Mouse (Mus musculus) heart, embryonic 13.5 days (tissue): ENCODE results near the gene Dgkz. TPM values are rescaled to one million over a fixed set of nuclear protein-coding genes. Genes with fewer than 3 reads are reported as not detected.

Experiments
- ATAC-seq: fragments of 200-750 bp; cut with Nextera tagmentation; 2 replicates; pipeline ENCODE4 v1.8.0; 2017; ENCODE audit warnings: moderate TSS enrichment; ENCODE audit not compliant: insufficient number of reproducible peaks, low FRiP score, low TSS enrichment; ENCODE audit errors: extremely low read depth
- H3K27ac ChIP-seq: fragments of 300-500 bp; sonication (generic); replicated peaks from 2 replicates; pipeline ENCODE4 v1.5.1; 2015; ENCODE audit warnings: moderate library complexity, mild to moderate bottlenecking, inconsistent platforms
- H3K27me3 ChIP-seq: fragments of 300-500 bp; sonication (generic); replicated peaks from 2 replicates; pipeline ENCODE4 v1.6.1; 2015; ENCODE audit warnings: mild to moderate bottlenecking, inconsistent platforms
- H3K36me3 ChIP-seq: fragments of 300-500 bp; sonication (generic); 2 replicates; pipeline ENCODE4 v1.6.1; 2015; ENCODE audit warnings: mild to moderate bottlenecking, inconsistent platforms
- H3K4me1 ChIP-seq: fragments of 300-500 bp; sonication (generic); 2 replicates; pipeline ENCODE4 v1.6.1; 2015; ENCODE audit warnings: inconsistent platforms
- H3K4me2 ChIP-seq: fragments of 300-500 bp; sonication (generic); 2 replicates; pipeline ENCODE4 v1.6.1; 2015; ENCODE audit warnings: inconsistent platforms, mild to moderate bottlenecking, moderate library complexity
- H3K4me3 ChIP-seq: fragments of 300-500 bp; sonication (generic); 2 replicates; pipeline ENCODE4 v1.5.1; 2015; ENCODE audit warnings: moderate library complexity, mild to moderate bottlenecking, inconsistent platforms
- H3K9ac ChIP-seq: fragments of 300-500 bp; sonication (generic); 2 replicates; pipeline ENCODE4 v1.6.1; 2015; ENCODE audit warnings: inconsistent platforms, mild to moderate bottlenecking, moderate library complexity
- H3K9me3 ChIP-seq: fragments of 300-500 bp; sonication (generic); 2 replicates; pipeline ENCODE4 v1.6.1; 2016; ENCODE audit warnings: inconsistent platforms
- WGBS: fragments of 180-500 bp; shearing (Covaris S2); methylation state at CpG from one replicate; pipeline ENCODE4 v1.1.7; 2015; ENCODE audit warnings: mixed read lengths; 5-methylcytosine and 5-hydroxymethylcytosine counted together
- polyA plus RNA-seq: library from polyadenylated mRNA; unstranded; fragments of >200 nt; fragmentation: Nextera tagmentation; extraction: Ambion mirVana; gene quantifications from 2 replicates; pipeline ENCODE4 v1.2.1, GENCODE M21; 2015

Gene Dgkz
- polyA plus RNA-seq, 1 experiment from 2014 or later: 43.4 TPM

GRCm38 (mm10) chr2:91932737-91933350 lies 42.8 kb downstream of the Dgkz start:
- Histone ChIP-seq H3K4me3 (peak overlapping the region; percentile 64), H3K27ac (peak overlapping the region; percentile 93), H3K4me1 (peaks cover 65% of the 10 kb centered on the region), H3K9ac (peak overlapping the region; percentile 91), H3K9me3 (no peaks in the 10 kb centered on the region), H3K27me3 (peaks cover 8% of the 10 kb centered on the region), H3K4me2 (peak overlapping the region; percentile 81), H3K36me3 (peaks cover 59% of the 10 kb centered on the region)
- ATAC-seq: peak; percentile 1; the same call in 1 of the 2 replicates
- WGBS: 12% methylated on average over 6 of the region's 6 CpGs

GRCm38 (mm10) chr2:91932160-91932711 lies 43.4 kb downstream of the Dgkz start, which contains the start of gene Mdk:
TSS of gene Mdk (minus strand) at chr2:91932297.
- Histone ChIP-seq H3K4me1 (peaks cover 65% of the 10 kb centered on the region), H3K27ac (peak within 1 kb of the TSS; percentile 93), H3K9ac (peak within 1 kb of the TSS; percentile 91), H3K4me3 (peak within 1 kb of the TSS; percentile 64), H3K9me3 (no peaks in the 10 kb centered on the region), H3K27me3 (peaks cover 12% of the 10 kb centered on the region), H3K36me3 (peaks cover 53% of the 10 kb centered on the region), H3K4me2 (peak within 1 kb of the TSS; percentile 81)
- WGBS: 8% methylated on average over 16 of the region's 16 CpGs
- peak; percentile 19; the same call in 1 of the 2 replicates for ATAC-seq

- H3K9me3 ChIP-seq: no peaks in the 10 kb centered on the region
- H3K4me3 ChIP-seq: peak overlapping the region; percentile 64
- H3K36me3 ChIP-seq: peaks cover 46% of the 10 kb centered on the region
- H3K4me2 ChIP-seq: peak overlapping the region; percentile 81
- peaks cover 65% of the 10 kb centered on the region for H3K4me1 ChIP-seq
- peak overlapping the region; percentile 91 for H3K9ac ChIP-seq
- peak overlapping the region; percentile 93 for H3K27ac ChIP-seq
- 2% methylated on average over 49 of the region's 50 CpGs for WGBS
- H3K27me3 ChIP-seq: peaks cover 16% of the 10 kb centered on the region
- peak; percentile 62 for ATAC-seq
Observed at GRCm38 (mm10) chr2:91931328-91932159, 44.1 kb downstream of the Dgkz start.

GRCm38 (mm10) chr2:91930761-91931291 lies 44.8 kb downstream of the Dgkz start:
- 3% methylated on average over 23 of the region's 23 CpGs for WGBS
- Histone ChIP-seq H3K27ac (peak overlapping the region; percentile 93), H3K4me2 (peak overlapping the region; percentile 81), H3K36me3 (peaks cover 39% of the 10 kb centered on the region), H3K4me1 (peaks cover 65% of the 10 kb centered on the region), H3K9ac (peak overlapping the region; percentile 91), H3K27me3 (peaks cover 23% of the 10 kb centered on the region), H3K4me3 (peak overlapping the region; percentile 64), H3K9me3 (no peaks in the 10 kb centered on the region)
- no peak for ATAC-seq

GRCm38 (mm10) chr2:91929936-91930335 lies 45.7 kb downstream of the Dgkz start:
- 13% methylated on average over 12 of the region's 12 CpGs for WGBS

GRCm38 (mm10) chr2:91929455-91929854 lies 46.2 kb downstream of the Dgkz start:
- H3K9me3 ChIP-seq: no peaks in the 10 kb centered on the region
- H3K27ac ChIP-seq: no peak overlapping the region
- H3K27me3 ChIP-seq: peaks cover 36% of the 10 kb centered on the region
- H3K4me3 ChIP-seq: peak overlapping the region; percentile 64
- peak overlapping the region; percentile 91; the same call in 1 of the 2 replicates for H3K9ac ChIP-seq
- WGBS: 63% methylated on average over 3 of the region's 3 CpGs
- ATAC-seq: no peak
- peaks cover 25% of the 10 kb centered on the region for H3K36me3 ChIP-seq
- peak overlapping the region; percentile 81 for H3K4me2 ChIP-seq
- peaks cover 57% of the 10 kb centered on the region for H3K4me1 ChIP-seq

More at GRCm38 (mm10) chr2:91929936-91930335, 45.7 kb downstream of the Dgkz start:
- H3K4me3 ChIP-seq: peak overlapping the region; percentile 64
- H3K4me1 ChIP-seq: peaks cover 62% of the 10 kb centered on the region
- no peak for ATAC-seq
- H3K27ac ChIP-seq: peak overlapping the region; percentile 93; the same call in 1 of the 2 replicates
- peaks cover 32% of the 10 kb centered on the region for H3K27me3 ChIP-seq
- H3K4me2 ChIP-seq: peak overlapping the region; percentile 81
- peaks cover 30% of the 10 kb centered on the region for H3K36me3 ChIP-seq
- H3K9me3 ChIP-seq: no peaks in the 10 kb centered on the region
- peak overlapping the region; percentile 91 for H3K9ac ChIP-seq

- Histone ChIP-seq H3K9ac (no peak overlapping the region), H3K27me3 (peaks cover 42% of the 10 kb centered on the region), H3K4me2 (peak overlapping the region; percentile 61), H3K27ac (no peak overlapping the region), H3K36me3 (peaks cover 18% of the 10 kb centered on the region), H3K4me1 (peaks cover 52% of the 10 kb centered on the region), H3K9me3 (no peaks in the 10 kb centered on the region), H3K4me3 (peak overlapping the region; percentile 30)
- ATAC-seq: no peak
- WGBS: 68% methylated on average over 23 of the region's 23 CpGs
Observed at GRCm38 (mm10) chr2:91928534-91929350, 46.9 kb downstream of the Dgkz start.

- no peak overlapping the region for H3K27ac ChIP-seq
- H3K9ac ChIP-seq: 0 out of 2 replicates have a peak overlapping the region, but pooled peaks have one; percentile 40
- H3K4me1 ChIP-seq: peaks cover 52% of the 10 kb centered on the region
- peak overlapping the region; percentile 30 for H3K4me3 ChIP-seq
- 32% methylated on average over 34 of the region's 34 CpGs for WGBS
- peaks cover 11% of the 10 kb centered on the region; the same call in 1 of the 2 replicates for H3K36me3 ChIP-seq
- H3K27me3 ChIP-seq: peaks cover 49% of the 10 kb centered on the region
- H3K9me3 ChIP-seq: no peaks in the 10 kb centered on the region
- H3K4me2 ChIP-seq: peak overlapping the region; percentile 61
- no peak for ATAC-seq
Observed at GRCm38 (mm10) chr2:91927826-91928533, 47.7 kb downstream of the Dgkz start.

- peak within 1 kb of the TSS; percentile 61 for H3K4me2 ChIP-seq
- peaks cover 52% of the 10 kb centered on the region for H3K4me1 ChIP-seq
- H3K4me3 ChIP-seq: peak within 1 kb of the TSS; percentile 30
- H3K9me3 ChIP-seq: no peaks in the 10 kb centered on the region
- 86% methylated on average over 3 of the region's 3 CpGs for WGBS
- peaks cover 9% of the 10 kb centered on the region; the same call in 1 of the 2 replicates for H3K36me3 ChIP-seq
- no peak for ATAC-seq
- H3K27me3 ChIP-seq: peaks cover 60% of the 10 kb centered on the region
- no peak within 1 kb of the TSS for H3K27ac ChIP-seq
- H3K9ac ChIP-seq: 0 out of 2 replicates have a peak within 1 kb of the TSS, but pooled peaks have one; percentile 40
Observed at GRCm38 (mm10) chr2:91926949-91927348, 48.7 kb downstream of the Dgkz start, which contains the start of gene Chrm4. TSS of gene Chrm4 (plus strand) at chr2:91927249.

- Histone ChIP-seq H3K4me3 (no peak overlapping the region), H3K4me2 (no peak overlapping the region), H3K36me3 (peaks cover 9% of the 10 kb centered on the region; the same call in 1 of the 2 replicates), H3K27ac (no peak overlapping the region), H3K9ac (no peak overlapping the region), H3K27me3 (peaks cover 75% of the 10 kb centered on the region), H3K9me3 (no peaks in the 10 kb centered on the region), H3K4me1 (peaks cover 50% of the 10 kb centered on the region)
- 77% methylated on average over 15 of the region's 15 CpGs for WGBS
- ATAC-seq: no peak
Observed at GRCm38 (mm10) chr2:91925442-91925841, 50.2 kb downstream of the Dgkz start.
